Mouse (Mus musculus): ENCODE measurements at regions not wholly inside any gene's neighbourhood (a gene's known extent, or its start where the extent isn't known, plus 50 kb on each side); places are given as distances from the start of the nearest gene placed in this dataset.

- DNase-seq = peak; percentile 7
Measured at GRCm38 (mm10) chr2:166433655-166434333, 278.3 kb upstream of the Sulf2 start.

- DNase-seq = no peak
Measured at GRCm38 (mm10) chr2:166432948-166433654, 277.6 kb upstream of the Sulf2 start.

- DNase-seq = no peak
Measured at GRCm38 (mm10) chr2:166432531-166432930, 277.1 kb upstream of the Sulf2 start.

- no peak for DNase-seq
Measured at GRCm38 (mm10) chr2:166429918-166430317, 274.5 kb upstream of the Sulf2 start.

GRCm38 (mm10) chr2:166429494-166429893 is 274.0 kb upstream of the Sulf2 start:
- no peak for DNase-seq

GRCm38 (mm10) chr2:166427390-166427789 is 271.9 kb upstream of the Sulf2 start:
- DNase-seq = no peak

GRCm38 (mm10) chr2:166426960-166427359 is 271.5 kb upstream of the Sulf2 start:
- DNase-seq = no peak

- no peak for DNase-seq
Measured at GRCm38 (mm10) chr2:166426457-166426856, 271.0 kb upstream of the Sulf2 start.

GRCm38 (mm10) chr2:166425141-166425540 is 269.7 kb upstream of the Sulf2 start:
- no peak for DNase-seq

- no peak for DNase-seq
Measured at GRCm38 (mm10) chr2:166423132-166423660, 267.7 kb upstream of the Sulf2 start.

- DNase-seq = no peak
Measured at GRCm38 (mm10) chr2:166420275-166420674, 264.8 kb upstream of the Sulf2 start.

- peak; percentile 6 for DNase-seq
Measured at GRCm38 (mm10) chr2:166419271-166419670, 263.8 kb upstream of the Sulf2 start.

- no peak for DNase-seq
Measured at GRCm38 (mm10) chr2:166418279-166418678, 262.8 kb upstream of the Sulf2 start.

GRCm38 (mm10) chr2:166417628-166418027 is 262.2 kb upstream of the Sulf2 start:
- no peak for DNase-seq

GRCm38 (mm10) chr2:166415481-166415965 is 260.1 kb upstream of the Sulf2 start:
- no peak for DNase-seq

- DNase-seq = no peak
Measured at GRCm38 (mm10) chr2:166414856-166415255, 259.4 kb upstream of the Sulf2 start.

GRCm38 (mm10) chr2:166412031-166412858 is 256.8 kb upstream of the Sulf2 start:
- no peak for DNase-seq

- no peak for DNase-seq
Measured at GRCm38 (mm10) chr2:166409391-166409790, 253.9 kb upstream of the Sulf2 start.

- DNase-seq = no peak
Measured at GRCm38 (mm10) chr2:166408806-166409205, 253.3 kb upstream of the Sulf2 start.

GRCm38 (mm10) chr2:166408009-166408408 is 252.5 kb upstream of the Sulf2 start:
- DNase-seq = no peak

- no peak for DNase-seq
Measured at GRCm38 (mm10) chr2:166406826-166407225, 251.4 kb upstream of the Sulf2 start.

GRCm38 (mm10) chr2:166403319-166403718 is 247.9 kb upstream of the Sulf2 start:
- DNase-seq = no peak

GRCm38 (mm10) chr2:166401860-166402259 is 246.4 kb upstream of the Sulf2 start:
- no peak for DNase-seq
